Mouse (Mus musculus): ENCODE results near the gene Pacsin1. TPM values are rescaled to one million over a fixed set of nuclear protein-coding genes. Genes with fewer than 3 reads are reported as not detected.
"Not testable (repeated sequence)": the region's sequence is repeated elsewhere in the genome, so short reads cannot be mapped to it uniquely, and the experiment has no call there.

The Pacsin1 gene
- polyA plus RNA-seq, 1 experiment from 2014 or later: 0.14 TPM

- WGBS (ENCODE audit: missing documents): 88% methylated on average over 4 of the region's 5 CpGs
- Histone ChIP-seq H3K79me2 (ENCODE audit: inconsistent target) (peaks cover 9% of the 10 kb centered on the region), H3K27ac (no peak overlapping the region), H3K36me3 (ENCODE audit: inconsistent target) (peaks cover 20% of the 10 kb centered on the region), H3K4me3 (ENCODE audit: inconsistent target) (no peak overlapping the region)
Observed at GRCm38 (mm10) chr17:27626681-27627080, 28.6 kb upstream of the Pacsin1 start.

GRCm38 (mm10) chr17:27627451-27627850 lies 27.9 kb upstream of the Pacsin1 start:
- Histone ChIP-seq H3K27ac (no peak overlapping the region), H3K79me2 (ENCODE audit: inconsistent target) (peaks cover 9% of the 10 kb centered on the region), H3K4me3 (ENCODE audit: inconsistent target) (no peak overlapping the region), H3K36me3 (ENCODE audit: inconsistent target) (peaks cover 28% of the 10 kb centered on the region)
- WGBS (ENCODE audit: missing documents): 38% methylated on average over 4 of the region's 5 CpGs

- Histone ChIP-seq H3K4me3 (ENCODE audit: inconsistent target) (no peak overlapping the region), H3K79me2 (ENCODE audit: inconsistent target) (peaks cover 18% of the 10 kb centered on the region), H3K27ac (no peak overlapping the region), H3K36me3 (ENCODE audit: inconsistent target) (peaks cover 36% of the 10 kb centered on the region)
- WGBS (ENCODE audit: missing documents): 94% methylated on average over 8 of the region's 8 CpGs
Observed at GRCm38 (mm10) chr17:27628376-27628775, 26.9 kb upstream of the Pacsin1 start.

- H3K79me2 ChIP-seq (ENCODE audit: inconsistent target): peaks cover 29% of the 10 kb centered on the region
- H3K27ac ChIP-seq: no peak overlapping the region
- H3K4me3 ChIP-seq (ENCODE audit: inconsistent target): no peak overlapping the region
- H3K36me3 ChIP-seq (ENCODE audit: inconsistent target): peaks cover 40% of the 10 kb centered on the region
- WGBS (ENCODE audit: missing documents): 81% methylated on average over 2 of the region's 2 CpGs
Observed at GRCm38 (mm10) chr17:27629249-27630020, 25.9 kb upstream of the Pacsin1 start.

GRCm38 (mm10) chr17:27634871-27635574 lies 20.3 kb upstream of the Pacsin1 start, which contains the start of gene RPS10-NUDT3:
RPS10-NUDT3 (minus strand) TSS chr17:27635222.
- Histone ChIP-seq H3K36me3 (ENCODE audit: inconsistent target) (peaks cover 37% of the 10 kb centered on the region), H3K27ac (peak within 1 kb of the TSS; percentile 46), H3K4me3 (ENCODE audit: inconsistent target) (peak within 1 kb of the TSS; percentile 83), H3K79me2 (ENCODE audit: inconsistent target) (peaks cover 33% of the 10 kb centered on the region)
- WGBS (ENCODE audit: missing documents): 1% methylated on average over 69 of the region's 72 CpGs

- Histone ChIP-seq H3K4me3 (ENCODE audit: inconsistent target) (peak overlapping the region; percentile 36), H3K79me2 (ENCODE audit: inconsistent target) (peaks cover 33% of the 10 kb centered on the region), H3K27ac (peak overlapping the region; percentile 46), H3K36me3 (ENCODE audit: inconsistent target) (peaks cover 32% of the 10 kb centered on the region)
- 46% methylated on average over 9 of the region's 9 CpGs for WGBS (ENCODE audit: missing documents)
Observed at GRCm38 (mm10) chr17:27635575-27635903, 19.8 kb upstream of the Pacsin1 start.

GRCm38 (mm10) chr17:27636132-27637020 lies 18.9 kb upstream of the Pacsin1 start, which contains the start of gene Rps10:
Rps10 (minus strand) TSS chr17:27636669.
- Histone ChIP-seq H3K4me3 (ENCODE audit: inconsistent target) (peak within 1 kb of the TSS; percentile 36), H3K27ac (peak within 1 kb of the TSS; percentile 46), H3K79me2 (ENCODE audit: inconsistent target) (peaks cover 33% of the 10 kb centered on the region), H3K36me3 (ENCODE audit: inconsistent target) (peaks cover 23% of the 10 kb centered on the region)
- 91% methylated on average over 18 of the region's 18 CpGs for WGBS (ENCODE audit: missing documents)

- H3K79me2 ChIP-seq (ENCODE audit: inconsistent target): peaks cover 26% of the 10 kb centered on the region
- 42% methylated on average over 9 of the region's 9 CpGs for WGBS (ENCODE audit: missing documents)
- H3K36me3 ChIP-seq (ENCODE audit: inconsistent target): peaks cover 14% of the 10 kb centered on the region; the same call in 1 of the 2 replicates
- no peak overlapping the region for H3K27ac ChIP-seq
- H3K4me3 ChIP-seq (ENCODE audit: inconsistent target): no peak overlapping the region
Observed at GRCm38 (mm10) chr17:27637333-27637732, 18.0 kb upstream of the Pacsin1 start.

- Histone ChIP-seq H3K79me2 (ENCODE audit: inconsistent target) (peaks cover 10% of the 10 kb centered on the region), H3K27ac (no peak overlapping the region), H3K4me3 (ENCODE audit: inconsistent target) (no peak overlapping the region), H3K36me3 (ENCODE audit: inconsistent target) (no peaks in the 10 kb centered on the region)
- WGBS (ENCODE audit: missing documents): 91% methylated on average over 20 of the region's 20 CpGs
Observed at GRCm38 (mm10) chr17:27638921-27639332, 16.4 kb upstream of the Pacsin1 start.

GRCm38 (mm10) chr17:27639851-27640250 lies 15.5 kb upstream of the Pacsin1 start:
- not testable (repeated sequence) for H3K27ac ChIP-seq; H3K36me3 ChIP-seq (ENCODE audit: inconsistent target); H3K4me3 ChIP-seq (ENCODE audit: inconsistent target); H3K79me2 ChIP-seq (ENCODE audit: inconsistent target)
- 96% methylated on average over 4 of the region's 6 CpGs for WGBS (ENCODE audit: missing documents)

- no peak overlapping the region for H3K4me3 ChIP-seq (ENCODE audit: inconsistent target)
- 9% methylated on average over 12 of the region's 12 CpGs for WGBS (ENCODE audit: missing documents)
- no peak overlapping the region for H3K27ac ChIP-seq
- no peaks in the 10 kb centered on the region for H3K36me3 ChIP-seq (ENCODE audit: inconsistent target)
- H3K79me2 ChIP-seq (ENCODE audit: inconsistent target): no peaks in the 10 kb centered on the region
Observed at GRCm38 (mm10) chr17:27642491-27643062, 12.7 kb upstream of the Pacsin1 start.

- Histone ChIP-seq H3K4me3 (ENCODE audit: inconsistent target) (no peak overlapping the region), H3K79me2 (ENCODE audit: inconsistent target) (no peaks in the 10 kb centered on the region), H3K36me3 (ENCODE audit: inconsistent target) (no peaks in the 10 kb centered on the region), H3K27ac (no peak overlapping the region)
- 3% methylated on average over 6 of the region's 6 CpGs for WGBS (ENCODE audit: missing documents)
Observed at GRCm38 (mm10) chr17:27643101-27643500, 12.2 kb upstream of the Pacsin1 start.

- no peak overlapping the region for H3K4me3 ChIP-seq (ENCODE audit: inconsistent target)
- no peaks in the 10 kb centered on the region for H3K79me2 ChIP-seq (ENCODE audit: inconsistent target)
- no peaks in the 10 kb centered on the region for H3K36me3 ChIP-seq (ENCODE audit: inconsistent target)
- 97% methylated on average over 8 of the region's 9 CpGs for WGBS (ENCODE audit: missing documents)
- H3K27ac ChIP-seq: no peak overlapping the region
Observed at GRCm38 (mm10) chr17:27643756-27644155, 11.6 kb upstream of the Pacsin1 start.

GRCm38 (mm10) chr17:27644572-27644971 lies 10.7 kb upstream of the Pacsin1 start:
- Histone ChIP-seq H3K36me3 (ENCODE audit: inconsistent target) (no peaks in the 10 kb centered on the region), H3K79me2 (ENCODE audit: inconsistent target) (no peaks in the 10 kb centered on the region), H3K4me3 (ENCODE audit: inconsistent target) (no peak overlapping the region), H3K27ac (no peak overlapping the region)
- WGBS (ENCODE audit: missing documents): 52% methylated on average over 2 of the region's 2 CpGs

Measured in macrophage (primary cell).